Mouse (Mus musculus) E14TG2a.4 (cell line): ENCODE measurements at regions not wholly inside any gene's neighbourhood (a gene's known extent, or its start where the extent isn't known, plus 50 kb on each side); places are given as distances from the start of the nearest gene placed in this dataset.

Experiments used
- H3K27me3 ChIP-seq: 2 replicates; pipeline ENCODE4 v1.6.1; 2014; ENCODE audit warnings: low read length, control low read depth; ENCODE audit not compliant: insufficient read depth
- H3K36me3 ChIP-seq: 2 replicates; pipeline ENCODE4 v1.6.1; 2014; ENCODE audit warnings: low read length, control low read depth; ENCODE audit not compliant: insufficient read depth
- H3K4me1 ChIP-seq: replicated peaks from 2 replicates; pipeline ENCODE4 v1.6.1; 2014; ENCODE audit warnings: low read depth, low read length, control low read depth
- H3K4me3 ChIP-seq: replicated peaks from 2 replicates; pipeline ENCODE4 v1.5.1; 2014; ENCODE audit warnings: mild to moderate bottlenecking, low read length
- H3K9me3 ChIP-seq: 2 replicates; pipeline ENCODE4 v1.6.1; 2014; ENCODE audit warnings: low read length, control low read depth
- CTCF ChIP-seq: conservative IDR thresholded peaks from 2 replicates; pipeline ENCODE4 v1.5.1; 2014; ENCODE audit warnings: low read length
- NANOG ChIP-seq: IDR thresholded peaks from 2 replicates; pipeline ENCODE4 v1.6.1; 2014; ENCODE audit warnings: borderline replicate concordance, low read length, mixed read lengths
- POU5F1 ChIP-seq: IDR thresholded peaks from 2 replicates; pipeline ENCODE4 v1.6.1; 2014; ENCODE audit warnings: low read length, borderline replicate concordance

DNA sequence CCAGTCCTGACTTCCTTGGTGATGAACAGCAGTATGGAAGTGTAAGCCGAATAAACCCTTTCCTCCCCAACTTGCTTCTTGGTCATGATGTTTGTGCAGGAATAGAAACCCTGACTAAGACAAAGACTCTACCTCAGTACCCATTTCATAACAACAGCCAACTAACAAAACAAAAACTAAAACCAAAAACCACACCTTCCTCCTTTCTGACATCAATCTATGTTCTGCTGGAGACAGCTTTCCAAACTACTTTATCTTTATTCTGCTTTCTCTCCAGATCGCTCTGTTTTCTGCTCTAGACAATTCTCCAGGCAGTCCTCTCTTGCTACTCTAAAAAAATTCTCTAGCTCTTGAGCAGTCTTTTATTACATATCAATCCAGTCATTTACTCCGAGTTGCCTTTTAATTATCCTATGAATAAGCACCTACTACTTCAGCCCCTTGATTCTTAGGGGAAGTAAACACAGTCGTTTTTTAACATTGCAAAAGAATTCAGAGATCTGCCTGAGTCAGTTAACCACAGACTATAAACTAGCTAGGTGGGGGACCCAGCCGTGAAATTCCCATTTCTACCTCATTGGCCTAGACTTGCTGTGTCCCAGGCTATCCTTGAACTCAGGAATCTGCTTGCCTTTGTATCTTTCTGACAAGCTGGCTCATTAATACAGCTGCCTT is 159.1 kb downstream of the Pfkfb3 start:
- Histone ChIP-seq H3K36me3 (no peaks in the 10 kb centered on the region), H3K27me3 (0 out of 2 replicates have a peak, but pooled peaks cover 4% of the 10 kb centered on the region), H3K9me3 (no peaks in the 10 kb centered on the region), H3K4me1 (peaks cover 12% of the 10 kb centered on the region), H3K4me3 (no peak overlapping the region)
- TF ChIP-seq NANOG = no peak
- TF ChIP-seq CTCF = no peak
- TF ChIP-seq POU5F1 = no peak

GRCm38 (mm10) chr2:11391725-11392124 is 162.2 kb downstream of the Pfkfb3 start:
- 0 out of 2 replicates have a peak, but pooled peaks cover 4% of the 10 kb centered on the region for H3K27me3 ChIP-seq
- no peaks in the 10 kb centered on the region for H3K9me3 ChIP-seq
- H3K4me3 ChIP-seq = no peak overlapping the region
- H3K36me3 ChIP-seq = no peaks in the 10 kb centered on the region
- H3K4me1 ChIP-seq = peaks cover 12% of the 10 kb centered on the region
- TF ChIP-seq POU5F1 (no peak), NANOG (no peak)

GRCm38 (mm10) chr2:11390667-11391334 is 163.1 kb downstream of the Pfkfb3 start:
- H3K4me1 ChIP-seq = peaks cover 12% of the 10 kb centered on the region
- no peak overlapping the region for H3K4me3 ChIP-seq
- TF ChIP-seq POU5F1 = no peak
- TF ChIP-seq CTCF = no peak
- H3K27me3 ChIP-seq = 0 out of 2 replicates have a peak, but pooled peaks cover 4% of the 10 kb centered on the region
- H3K9me3 ChIP-seq = no peaks in the 10 kb centered on the region
- no peaks in the 10 kb centered on the region for H3K36me3 ChIP-seq

- Histone ChIP-seq H3K4me1 (peaks cover 12% of the 10 kb centered on the region), H3K9me3 (no peaks in the 10 kb centered on the region), H3K4me3 (no peak overlapping the region), H3K27me3 (0 out of 2 replicates have a peak, but pooled peaks cover 4% of the 10 kb centered on the region), H3K36me3 (no peaks in the 10 kb centered on the region)
- no peak for TF ChIP-seq POU5F1
- TF ChIP-seq NANOG = no peak
- no peak for TF ChIP-seq CTCF
Measured at GRCm38 (mm10) chr2:11387623-11388022, 166.3 kb downstream of the Pfkfb3 start.

- H3K4me1 ChIP-seq = 0 out of 2 replicates have a peak, but pooled peaks cover 3% of the 10 kb centered on the region
- H3K9me3 ChIP-seq = no peaks in the 10 kb centered on the region
- no peaks in the 10 kb centered on the region for H3K36me3 ChIP-seq
- H3K27me3 ChIP-seq = no peaks in the 10 kb centered on the region
- TF ChIP-seq CTCF (no peak), POU5F1 (no peak), NANOG (no peak)
- H3K4me3 ChIP-seq = no peak overlapping the region
Measured at GRCm38 (mm10) chr2:11383815-11384214, 170.1 kb downstream of the Pfkfb3 start.

- H3K4me1 ChIP-seq = peaks cover 18% of the 10 kb centered on the region
- H3K27me3 ChIP-seq = no peaks in the 10 kb centered on the region
- no peaks in the 10 kb centered on the region for H3K9me3 ChIP-seq
- no peaks in the 10 kb centered on the region for H3K36me3 ChIP-seq
- TF ChIP-seq CTCF (no peak), POU5F1 (no peak), NANOG (no peak)
- H3K4me3 ChIP-seq = no peak overlapping the region
Measured at GRCm38 (mm10) chr2:11377213-11377612, 176.7 kb downstream of the Pfkfb3 start.

DNA sequence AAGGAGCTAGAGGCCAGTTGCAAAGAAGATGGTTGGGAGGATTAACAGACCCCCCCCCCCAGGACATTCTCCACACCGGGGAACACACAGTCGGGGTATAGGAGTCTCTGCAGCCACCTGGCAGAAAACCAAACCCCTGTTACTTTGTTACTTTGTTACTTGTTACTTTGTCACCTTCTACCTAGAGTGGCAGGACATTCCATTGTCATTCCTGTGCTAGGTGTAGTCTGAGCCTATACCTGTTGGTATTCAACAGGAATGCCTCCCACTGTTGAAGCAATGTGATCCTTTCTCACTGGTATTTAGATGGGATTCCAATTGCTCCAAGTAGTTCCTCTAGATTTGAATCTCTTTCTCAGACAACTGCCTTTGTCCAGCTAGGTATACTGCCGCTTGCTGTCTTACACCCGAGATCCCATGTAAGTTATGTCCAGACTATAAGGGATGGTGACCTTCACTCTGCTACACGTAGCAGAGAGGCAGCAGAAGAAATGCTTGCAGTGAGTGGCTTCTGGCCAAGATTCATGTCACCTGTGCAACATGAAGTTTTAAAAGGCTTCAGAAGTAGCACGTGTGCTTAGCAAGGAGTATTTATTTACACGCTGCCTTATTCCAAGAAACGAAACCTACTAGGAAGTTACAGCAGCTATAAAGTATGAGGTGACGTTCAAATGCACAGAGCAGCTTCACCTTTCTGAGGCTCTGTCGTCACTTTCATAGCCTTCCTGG is 178.0 kb downstream of the Pfkfb3 start:
- H3K27me3 ChIP-seq = no peaks in the 10 kb centered on the region
- H3K9me3 ChIP-seq = no peaks in the 10 kb centered on the region
- no peaks in the 10 kb centered on the region for H3K36me3 ChIP-seq
- no peak overlapping the region for H3K4me3 ChIP-seq
- H3K4me1 ChIP-seq = peaks cover 18% of the 10 kb centered on the region
- no peak for TF ChIP-seq POU5F1
- no peak for TF ChIP-seq CTCF
- peak; percentile 8; the same call in 1 of the 2 replicates for TF ChIP-seq NANOG

GRCm38 (mm10) chr2:11375092-11375491 is 178.8 kb downstream of the Pfkfb3 start:
- no peak overlapping the region for H3K4me3 ChIP-seq
- H3K27me3 ChIP-seq = no peaks in the 10 kb centered on the region
- no peaks in the 10 kb centered on the region for H3K36me3 ChIP-seq
- TF ChIP-seq NANOG (no peak), CTCF (no peak), POU5F1 (no peak)
- no peaks in the 10 kb centered on the region for H3K9me3 ChIP-seq
- H3K4me1 ChIP-seq = peaks cover 18% of the 10 kb centered on the region
